Mouse (Mus musculus) adrenal gland, postnatal 36 days (tissue): ENCODE measurements around the gene Dph2. TPM values are rescaled to one million over a fixed set of nuclear protein-coding genes. Genes with fewer than 3 reads are reported as not detected.

ENCODE experiments used
- DNase-seq, 2 experiments: peaks; one replicate each; pipeline ENCODE4 v3.0.0; 2021; ENCODE audit warnings: mixed read lengths in 1 of 2
- total RNA-seq, 2 experiments: library from RNA; stranded (reverse); gene quantifications; 2 replicates each; pipeline ENCODE4 v1.2.3; 2021

Gene Dph2
- total RNA-seq, 2 experiments from 2014 or later: 9.2 to 9.4 TPM

DNA sequence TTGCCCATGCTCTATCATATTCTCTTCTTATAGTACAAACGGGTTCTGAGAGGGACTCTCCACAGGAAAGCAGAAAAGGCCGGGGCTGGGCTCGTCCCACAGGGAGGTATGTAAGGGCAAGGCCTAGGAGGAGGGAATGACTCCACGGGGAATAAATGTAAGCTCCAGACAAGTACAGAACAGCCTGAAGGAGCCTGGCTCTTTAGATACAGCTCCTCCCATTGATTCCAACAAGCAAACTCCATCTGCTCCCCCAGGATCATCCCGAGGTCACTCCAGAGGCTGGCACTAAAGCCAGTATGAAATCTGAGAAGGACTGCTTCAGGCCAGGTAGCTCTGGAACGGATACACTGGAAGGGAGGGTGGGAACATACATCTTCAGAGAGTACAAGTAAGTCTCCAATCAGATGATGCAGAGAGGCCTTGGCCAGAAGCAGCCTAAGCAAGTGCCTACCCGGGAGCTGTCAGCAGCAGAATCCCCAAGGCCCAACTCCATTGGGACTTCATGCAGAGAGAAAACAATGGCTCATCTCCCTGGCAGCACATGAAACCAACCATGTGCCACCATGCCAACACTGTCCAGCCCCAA is 20.9 kb upstream of the Dph2 start:
- no peak for DNase-seq

DNA sequence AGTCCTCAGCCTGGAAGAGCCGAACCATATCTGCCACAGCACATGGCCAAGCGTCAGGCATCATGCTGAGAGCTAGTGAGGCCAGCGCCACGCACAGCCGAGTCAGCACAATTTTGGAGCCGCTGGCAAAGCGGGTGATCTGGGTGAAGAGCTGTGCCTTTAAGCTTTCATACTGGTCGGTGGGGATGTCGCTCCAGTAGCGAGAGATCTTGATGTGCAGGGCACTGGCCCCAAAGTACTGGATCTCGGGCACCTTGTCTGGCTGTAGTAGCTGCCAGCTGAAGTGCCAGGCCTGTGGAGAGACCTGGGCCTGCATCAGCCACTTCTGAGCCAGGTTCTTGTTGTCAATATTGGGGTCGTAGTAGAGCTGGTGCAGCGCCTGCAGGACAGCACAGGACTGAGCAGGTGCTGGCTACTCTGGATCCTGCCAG is 20.3 kb upstream of the Dph2 start:
- DNase-seq: no peak

DNA sequence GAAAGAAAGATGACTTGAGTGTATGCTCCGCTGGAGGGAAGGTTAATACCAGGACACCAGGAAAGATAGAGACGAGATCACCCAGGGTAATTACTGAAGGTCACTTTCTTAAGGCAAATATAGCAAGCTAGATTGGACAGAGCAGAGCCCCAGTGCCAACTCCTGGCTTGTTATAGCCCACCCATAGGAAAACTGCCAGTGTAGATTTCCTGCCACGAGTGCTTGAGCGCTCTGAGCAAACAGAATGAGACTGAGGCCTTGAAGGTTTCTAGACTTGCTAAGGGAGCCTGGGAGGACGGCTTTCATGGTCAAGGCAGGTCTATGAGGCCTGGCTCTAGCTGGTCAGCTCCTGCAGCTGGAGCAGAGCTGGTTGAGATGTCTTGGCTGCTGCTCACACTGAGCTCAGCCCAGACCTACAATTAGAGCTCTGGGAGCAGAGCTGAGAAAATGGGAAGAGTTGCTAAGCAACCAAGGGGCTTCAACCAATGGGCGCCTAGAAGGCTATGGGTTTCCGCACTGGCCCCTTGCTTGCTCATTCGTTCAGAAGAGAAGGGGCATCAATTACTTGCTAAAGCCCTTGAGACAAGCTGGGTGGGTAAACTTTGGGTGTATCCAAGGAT is 17.1 kb upstream of the Dph2 start:
- no peak for DNase-seq

DNA sequence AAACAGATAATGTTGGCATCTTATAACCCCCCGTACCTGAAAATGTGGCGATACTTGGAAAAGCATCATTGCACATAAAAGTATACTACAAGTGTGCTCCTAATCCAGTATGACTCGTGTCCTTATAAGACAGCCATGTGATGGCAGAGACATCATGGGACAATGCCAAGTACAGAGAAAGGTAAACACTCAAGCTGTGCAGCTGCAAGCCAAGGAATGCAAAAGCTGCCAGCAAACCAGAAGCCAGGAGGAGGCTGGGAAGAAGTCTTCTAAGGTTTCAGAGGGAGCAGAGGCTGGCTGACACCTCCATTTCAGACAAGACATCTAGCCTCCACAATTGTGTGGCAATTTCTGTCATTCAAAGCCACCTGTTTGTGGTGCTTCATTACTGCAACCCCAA is 14.4 kb upstream of the Dph2 start:
- DNase-seq: peak in 1 of 2 experiments; percentile 28

DNA sequence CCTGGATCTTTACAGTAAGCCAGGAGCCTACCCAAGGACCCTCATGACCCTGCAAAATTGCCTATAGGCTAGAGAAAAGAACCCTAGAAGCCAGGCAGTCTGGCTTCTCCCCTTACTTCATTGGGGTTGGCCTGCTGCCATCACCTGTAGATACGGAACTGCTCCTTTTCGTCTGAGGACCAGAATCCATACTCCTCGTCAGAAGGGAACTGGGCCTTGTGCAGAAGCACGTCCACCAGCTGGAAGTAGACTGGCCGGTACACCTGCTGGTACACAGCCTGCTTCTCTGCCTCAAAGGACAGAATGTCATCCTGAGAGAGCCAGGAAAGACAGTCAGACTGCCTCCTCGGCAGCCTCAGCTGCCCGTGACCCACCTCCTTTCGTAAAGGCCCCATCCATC is 12.9 kb upstream of the Dph2 start:
- no peak for DNase-seq

DNA sequence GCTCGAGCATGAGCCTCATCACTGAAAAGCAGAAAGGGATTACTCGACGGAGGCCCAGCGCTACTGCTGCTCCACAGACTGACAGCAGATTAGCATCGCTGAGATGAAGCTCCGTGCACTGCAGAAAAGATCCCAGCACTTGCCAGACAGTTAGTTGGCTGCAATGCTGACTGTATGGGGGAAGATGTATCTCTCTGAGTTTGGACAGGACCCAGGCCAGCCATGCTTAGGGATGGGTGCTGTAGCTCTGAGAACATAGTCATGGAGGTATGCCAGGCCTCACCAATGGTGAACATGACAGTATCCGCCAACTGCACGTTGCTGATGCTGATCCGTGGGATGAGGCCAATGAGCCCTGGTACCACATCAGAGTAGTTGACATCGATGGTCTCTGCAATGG is 12.3 kb upstream of the Dph2 start:
- no peak for DNase-seq

DNA sequence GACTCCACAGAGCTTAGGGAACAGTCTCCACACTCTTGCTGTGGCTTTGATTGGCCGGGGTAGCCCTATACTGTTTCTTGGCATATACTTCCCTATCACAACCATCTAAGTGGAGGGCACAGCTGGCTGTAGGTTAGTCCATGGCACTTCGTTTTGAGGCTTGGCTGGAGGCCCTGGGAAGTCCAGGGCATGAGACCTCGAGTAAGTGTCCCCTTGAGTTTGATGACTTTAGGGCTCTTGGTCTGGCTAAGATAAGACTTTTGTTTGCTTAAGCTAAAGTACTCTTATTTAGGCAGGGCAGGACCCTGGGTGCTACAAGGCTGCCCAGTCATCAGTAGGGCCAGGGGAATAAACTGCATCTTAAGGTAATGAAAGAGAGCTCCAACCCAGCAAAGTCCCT is 6.3 kb upstream of the Dph2 start:
- DNase-seq: no peak

DNA sequence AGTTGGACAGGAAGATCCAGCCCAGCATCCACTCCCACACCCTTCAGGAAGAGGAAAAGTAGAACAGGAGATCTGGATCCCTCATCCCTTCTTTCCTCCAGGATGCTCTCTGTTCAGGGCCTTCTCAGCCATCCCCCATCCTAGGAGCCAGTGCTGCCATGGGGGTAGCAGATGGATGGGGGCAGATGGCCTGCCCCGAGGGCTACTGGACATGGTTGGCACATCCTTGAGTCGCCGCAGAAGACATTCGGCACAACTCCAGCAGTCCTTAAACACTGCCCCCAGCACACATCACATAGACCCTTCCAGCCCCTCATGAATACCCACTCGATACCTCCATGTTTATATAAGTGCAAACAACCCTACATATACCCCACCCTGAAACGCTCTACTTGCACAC is 4.2 kb upstream of the Dph2 start:
- DNase-seq: no peak

DNA sequence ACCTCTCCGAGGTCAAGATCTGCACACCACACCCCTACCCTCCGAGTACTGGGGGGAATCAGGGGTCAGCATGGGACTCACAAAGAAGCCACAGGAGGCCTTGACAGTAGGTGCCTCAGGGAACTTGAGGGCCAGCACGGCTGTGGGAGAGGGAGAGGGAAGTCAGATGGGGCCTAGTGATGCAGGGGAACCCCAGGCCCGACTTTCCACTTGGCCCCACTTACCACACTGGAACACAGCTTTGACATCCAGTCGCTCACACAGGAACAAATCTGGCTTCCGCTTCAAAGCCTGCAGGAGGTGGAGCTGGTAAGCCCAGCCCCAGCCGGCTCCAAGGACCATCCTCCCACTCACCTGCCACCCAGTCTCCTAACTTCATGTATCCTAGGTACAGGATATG is 3.5 kb upstream of the Dph2 start:
- DNase-seq: no peak

DNA sequence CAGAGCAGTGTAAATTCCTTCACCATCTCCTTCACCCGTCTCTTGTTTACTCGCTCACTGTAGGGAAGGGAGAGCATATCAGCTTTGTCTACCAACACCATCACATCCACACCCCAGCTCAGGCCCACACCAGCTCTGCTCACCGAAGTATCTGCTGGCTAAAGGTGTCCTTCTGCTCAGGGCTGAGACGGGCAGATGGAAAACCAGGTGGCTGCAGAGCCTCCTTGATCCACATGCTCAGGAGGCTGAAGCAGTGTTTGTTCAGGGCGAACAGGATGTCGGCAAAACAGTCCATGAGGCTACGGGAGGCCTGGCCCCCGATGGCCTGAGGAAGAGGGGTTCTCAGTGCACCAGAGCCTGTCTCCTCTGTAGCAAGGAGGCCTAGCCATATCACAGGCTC is 2.8 kb upstream of the Dph2 start:
- no peak for DNase-seq

DNA sequence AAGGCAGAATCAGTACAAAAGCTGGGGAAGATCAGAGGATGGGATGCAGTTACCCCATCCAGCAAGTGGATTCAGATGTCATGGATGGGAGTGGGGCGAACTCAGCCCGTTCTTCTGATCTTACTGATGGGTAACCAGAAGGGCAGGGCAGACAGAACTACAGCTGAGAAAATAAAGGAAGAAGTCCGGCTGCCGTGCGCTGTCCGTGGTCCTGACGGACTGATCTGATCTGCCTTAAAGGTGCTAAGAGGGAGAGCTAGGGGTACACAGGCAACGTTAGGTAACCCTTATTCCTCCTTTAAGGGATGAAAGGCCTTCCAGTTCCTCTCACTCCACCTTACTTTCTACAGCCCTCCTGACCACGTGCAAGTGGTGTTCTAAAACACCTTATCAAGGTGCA is 1.5 kb upstream of the Dph2 start:
- DNase-seq: peak; percentile 80 to 84

DNA sequence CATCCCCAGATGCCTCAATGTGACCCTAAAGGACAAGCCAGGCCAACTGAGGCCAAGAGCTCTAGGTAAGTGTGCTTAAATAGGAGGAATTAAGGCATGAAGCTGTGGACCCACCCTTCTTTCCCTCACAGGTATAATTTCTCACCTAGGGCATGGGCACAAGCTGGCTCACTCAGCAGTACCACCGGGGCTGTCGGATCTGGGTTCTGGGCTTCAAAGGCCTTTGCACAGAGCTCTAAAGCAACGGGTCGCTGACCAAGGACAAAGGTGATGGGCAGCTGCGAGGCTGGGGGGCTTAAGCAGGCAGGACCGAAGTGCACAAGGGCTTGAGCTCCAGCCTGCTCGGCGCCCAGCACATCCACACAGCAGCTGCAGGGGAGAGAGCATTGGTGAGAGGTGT is 1.1 kb downstream of the Dph2 start:
- DNase-seq: no peak

DNA sequence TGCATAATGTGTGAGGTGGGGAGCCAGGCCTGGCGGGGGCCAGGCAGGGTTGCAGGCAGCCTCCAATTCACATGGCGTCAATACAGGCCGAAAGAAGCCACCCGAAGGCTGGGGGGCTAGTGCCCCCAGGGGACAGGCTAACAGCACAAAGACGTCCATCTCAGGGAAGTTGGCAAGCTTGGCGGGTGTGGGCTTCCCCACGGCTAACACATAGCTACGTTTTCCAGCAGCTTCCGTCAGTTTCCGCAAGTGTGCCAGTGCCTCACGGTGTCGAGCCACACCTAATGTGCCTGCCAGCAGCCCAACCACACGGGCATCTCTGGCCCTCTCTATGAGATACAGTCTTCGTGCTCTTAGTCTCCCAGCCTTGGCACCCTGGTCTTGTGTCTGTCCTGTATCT is 1.8 kb downstream of the Dph2 start:
- DNase-seq: no peak

DNA sequence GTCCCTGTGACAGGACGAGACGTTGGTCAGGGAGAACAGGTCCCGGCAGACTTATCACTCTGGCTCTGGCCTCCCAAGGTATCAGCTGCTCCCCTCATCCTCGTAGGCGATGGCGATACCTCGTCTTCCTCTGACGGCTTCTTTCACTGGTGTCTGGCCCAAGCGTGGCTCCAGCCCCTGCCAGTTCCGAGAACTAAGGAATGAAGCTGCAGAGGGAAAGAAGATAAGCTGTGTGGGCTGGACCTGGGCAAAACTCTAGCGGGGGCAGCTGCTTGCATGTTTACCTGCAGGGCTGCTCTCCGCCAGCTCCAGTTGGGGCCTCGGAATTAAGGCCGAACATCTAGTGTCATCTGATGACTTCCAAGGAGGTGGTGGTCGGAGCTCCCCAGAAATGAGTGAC is 2.4 kb downstream of the Dph2 start:
- no peak for DNase-seq

DNA sequence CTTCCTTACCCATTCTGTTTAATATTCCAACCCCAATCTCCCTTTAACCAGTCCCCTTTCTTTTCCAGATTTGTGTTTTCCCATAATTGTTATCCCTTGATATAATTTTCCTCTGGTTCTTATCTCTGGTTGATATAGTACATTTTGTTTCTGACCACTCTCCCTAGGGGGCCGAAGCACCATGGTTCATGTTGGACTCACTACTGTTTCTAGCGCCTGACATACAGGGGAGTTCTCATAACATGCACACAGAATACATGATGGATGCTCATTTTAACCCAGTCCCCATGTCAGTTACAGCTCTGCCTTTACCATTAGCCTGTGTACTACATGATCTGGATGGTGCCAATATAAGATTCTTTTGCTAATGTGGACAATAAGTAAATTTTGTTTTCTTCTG is 3.9 kb downstream of the Dph2 start:
- DNase-seq: no peak

DNA sequence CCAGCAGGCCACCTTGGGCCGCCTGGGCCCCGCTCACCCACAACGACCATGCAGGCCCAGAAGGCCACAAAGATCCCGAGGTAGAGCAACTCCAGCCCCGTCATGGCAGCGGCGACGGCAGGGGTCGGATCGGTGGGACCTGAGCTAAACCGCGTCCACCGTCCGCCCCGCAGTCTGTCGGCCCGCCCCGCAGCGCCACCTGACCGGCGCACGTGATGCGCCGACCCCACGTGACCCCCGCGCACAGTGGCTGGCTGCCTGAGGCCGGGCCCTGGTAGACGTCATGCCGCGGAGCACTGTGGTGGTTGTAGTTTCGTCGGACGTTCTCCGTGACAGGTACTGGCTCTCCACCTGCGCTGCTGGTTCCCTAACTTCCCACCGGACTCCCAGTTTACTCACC is 4.7 kb downstream of the Dph2 start, which contains the start of gene Atp6v0b:
Atp6v0b (minus strand) TSS at position 201 of the 400 bp plus-strand sequence.
- DNase-seq: peak; percentile 96 to 97

DNA sequence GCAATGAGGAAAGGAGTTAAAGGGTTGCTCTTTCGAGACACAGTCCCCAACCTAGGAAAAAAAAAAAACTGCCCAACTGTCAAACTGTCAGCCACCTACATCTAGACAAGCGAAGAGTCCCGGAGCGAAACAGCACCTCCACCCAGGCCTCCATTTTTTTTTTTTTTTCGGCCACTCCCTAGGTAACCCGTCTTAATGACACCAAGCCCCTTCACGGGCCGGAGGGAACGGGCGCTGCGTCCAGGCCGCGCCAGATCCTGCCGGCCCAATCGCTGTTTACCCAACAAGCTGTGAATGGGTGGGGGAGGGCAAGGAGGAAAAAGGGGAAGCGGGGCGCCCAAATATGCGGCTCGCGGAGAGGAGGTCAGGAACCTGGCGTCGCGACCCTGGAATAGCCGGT is 5.2 kb downstream of the Dph2 start:
- peak in 1 of 2 experiments; percentile 49 for DNase-seq

DNA sequence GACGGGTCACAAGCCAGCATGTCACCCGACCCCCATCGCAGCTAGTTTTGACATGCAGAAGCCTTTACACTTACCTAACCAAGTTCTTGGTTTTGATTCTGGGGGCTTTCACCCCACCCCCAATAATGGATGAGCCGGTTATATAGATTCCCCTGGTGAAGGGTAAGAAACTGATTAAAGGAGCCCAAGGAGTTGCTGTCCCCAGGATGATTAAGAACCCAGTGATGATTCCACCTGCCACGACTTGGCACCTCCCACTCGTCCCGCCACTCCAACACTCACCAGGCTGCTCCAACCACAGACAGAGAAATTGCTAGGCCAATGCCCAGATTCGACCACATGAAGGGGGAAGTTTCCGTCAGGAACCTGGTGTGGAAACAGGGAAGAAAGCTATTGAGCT is 5.8 kb downstream of the Dph2 start:
- DNase-seq: no peak

DNA sequence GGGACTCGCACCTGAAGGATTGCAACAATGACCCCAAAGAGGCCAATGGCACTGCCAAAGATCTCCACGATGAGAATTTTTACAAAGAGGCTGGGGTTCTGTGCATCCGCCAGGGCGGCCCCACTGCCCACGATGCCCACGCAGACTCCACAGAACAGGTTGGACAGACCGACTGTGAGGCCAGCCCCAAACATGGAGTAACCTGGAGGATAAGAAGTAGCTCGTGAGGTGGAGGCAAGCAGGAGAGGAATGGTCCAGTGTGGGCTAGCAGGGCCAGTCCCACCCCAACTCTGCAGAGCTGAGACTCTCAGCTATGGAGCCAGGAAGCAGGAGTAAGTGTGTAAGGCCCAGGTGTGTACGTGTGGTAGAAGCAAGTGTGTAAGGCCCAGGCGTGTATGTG is 6.7 kb downstream of the Dph2 start:
- DNase-seq: no peak

DNA sequence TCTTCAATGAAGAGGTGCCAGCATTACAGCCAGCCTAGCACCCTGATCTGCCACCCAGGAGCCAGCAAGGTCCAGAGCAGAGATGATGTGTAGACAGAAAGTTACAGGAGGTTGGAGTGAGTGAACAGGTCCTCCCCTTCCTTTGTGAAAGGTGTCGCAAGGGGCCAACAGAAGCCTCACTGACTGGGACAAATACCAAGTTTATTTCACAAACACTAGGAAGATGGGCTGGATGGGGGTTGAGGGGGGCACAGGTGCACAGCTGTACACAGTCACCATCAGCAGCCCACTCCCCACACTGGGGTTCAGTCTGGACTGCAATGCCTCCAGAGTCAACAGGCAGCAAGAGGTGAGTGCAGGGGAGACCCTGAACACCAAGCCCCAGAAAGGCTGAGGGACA is 7.7 kb downstream of the Dph2 start:
- DNase-seq: no peak

DNA sequence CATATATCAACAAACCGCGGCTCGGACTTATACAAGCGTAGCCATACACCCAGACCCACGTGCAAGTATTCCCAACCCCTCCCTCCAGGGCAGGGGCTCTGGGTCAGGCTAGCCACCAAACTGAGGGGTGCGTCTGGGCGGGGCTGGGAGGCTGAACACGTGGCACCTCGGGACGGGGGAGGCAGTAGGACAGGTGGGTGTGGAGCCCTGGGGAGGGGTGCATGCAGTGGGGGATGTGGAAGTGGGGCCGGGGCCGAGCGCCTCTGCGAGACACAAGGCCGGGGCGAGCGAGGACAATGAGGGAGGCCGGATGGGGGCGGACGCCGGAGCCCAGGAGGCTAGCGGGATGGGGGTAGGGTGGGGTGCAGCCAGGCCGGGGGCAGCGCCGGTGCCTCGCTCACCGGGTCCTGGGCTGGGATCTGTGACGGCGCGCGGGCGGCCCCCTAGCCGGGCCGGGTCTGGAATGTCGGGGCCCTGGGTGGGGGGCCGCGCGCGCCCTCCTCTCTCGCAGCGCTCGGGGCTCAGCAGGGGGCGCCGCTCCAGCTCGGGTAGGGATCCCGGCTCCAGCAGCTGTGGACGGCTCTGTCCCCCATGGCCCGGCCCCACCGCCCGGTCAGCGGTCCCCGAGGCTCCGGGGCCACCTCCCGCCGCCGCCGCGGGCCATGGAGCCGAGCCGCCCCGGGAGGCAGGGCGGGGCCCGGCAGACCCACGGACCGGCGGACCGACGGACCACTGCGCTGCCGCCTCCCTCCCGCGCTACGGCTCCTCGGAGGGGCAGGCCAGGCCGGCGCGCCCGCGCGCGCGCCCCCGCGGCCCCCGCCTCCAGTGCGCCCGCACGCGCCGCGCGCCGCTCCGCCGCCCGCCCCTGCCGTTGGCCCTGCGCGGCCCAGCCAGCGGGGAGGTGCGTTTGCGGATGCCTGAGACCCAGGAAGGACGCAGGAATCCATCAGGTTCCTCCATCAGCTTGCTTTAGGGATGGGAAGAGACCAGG is 8.8 kb downstream of the Dph2 start, which contains the start of gene B4galt2:
B4galt2 (minus strand) TSS at position 787 of the 991 bp plus-strand sequence.
- peak; percentile 73 to 81 for DNase-seq

DNA sequence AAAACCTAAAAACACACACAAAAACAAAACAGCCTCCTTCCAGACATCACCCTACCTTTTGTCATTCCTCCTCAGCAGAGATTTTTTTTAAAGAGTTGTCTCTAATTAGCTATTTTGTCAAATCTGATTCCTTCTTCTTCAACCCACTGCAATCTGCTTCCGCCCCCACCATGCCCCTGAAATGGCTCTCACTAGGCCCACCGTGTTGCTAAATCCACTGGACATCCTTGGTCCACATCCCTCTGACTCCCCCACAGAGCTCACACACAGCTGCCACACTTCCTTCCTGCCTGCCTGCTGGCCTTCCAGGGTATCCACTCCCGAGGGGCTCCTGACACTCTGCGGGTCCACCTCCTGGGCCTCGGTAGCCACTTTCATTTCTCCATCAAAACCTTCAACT is 13.1 kb downstream of the Dph2 start:
- DNase-seq: no peak

DNA sequence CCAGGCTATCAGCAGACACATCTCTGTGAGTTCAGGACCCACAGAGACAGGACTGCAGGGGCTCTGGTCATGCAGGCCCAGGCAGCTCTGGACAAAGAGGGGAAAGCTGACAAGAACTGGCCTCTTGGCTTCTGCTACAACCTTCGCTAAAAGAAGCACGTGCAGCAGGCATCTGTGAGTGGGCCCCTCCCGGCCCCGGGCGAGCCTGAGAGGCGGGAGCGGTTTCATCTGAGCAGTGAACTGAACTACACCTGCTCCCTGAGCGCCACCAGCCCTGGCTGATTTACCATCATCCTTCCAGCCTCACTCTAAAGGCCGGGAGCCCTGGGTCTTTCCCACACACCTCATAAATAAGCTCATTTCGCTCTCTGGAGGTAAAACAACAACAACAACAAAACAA is 13.5 kb downstream of the Dph2 start:
- no peak for DNase-seq
